Mouse (Mus musculus) urinary bladder, postnatal 25 days (tissue): ENCODE measurements around the gene Dgki.
"Not testable (repeated sequence)": the region's sequence is repeated elsewhere in the genome, so short reads cannot be mapped to it uniquely, and the experiment has no call there.

Experiments used
- DNase-seq: peaks from one replicate; pipeline ENCODE4 v3.0.0; 2022; ENCODE audit warnings: low spot score

Gene Dgki

GRCm38 (mm10) chr6:37147431-37148022 lies 152.5 kb downstream of the Dgki start:
- DNase-seq: no peak

- DNase-seq: no peak
These were observed 156.2 kb downstream of the Dgki start for GRCm38 (mm10) chr6:37143867-37144163.

- DNase-seq: no peak
These were observed 156.8 kb downstream of the Dgki start for GRCm38 (mm10) chr6:37142991-37143866.

GRCm38 (mm10) chr6:37138816-37139215 lies 161.2 kb downstream of the Dgki start:
- no peak for DNase-seq

GRCm38 (mm10) chr6:37131257-37131656 lies 168.7 kb downstream of the Dgki start:
- DNase-seq: no peak

- no peak for DNase-seq
These were observed 179.4 kb downstream of the Dgki start for GRCm38 (mm10) chr6:37120417-37121154.

- no peak for DNase-seq
These were observed 180.8 kb downstream of the Dgki start for GRCm38 (mm10) chr6:37119205-37119604.

GRCm38 (mm10) chr6:37113048-37113447 lies 186.9 kb downstream of the Dgki start:
- no peak for DNase-seq

GRCm38 (mm10) chr6:37106236-37106635 lies 193.7 kb downstream of the Dgki start:
- DNase-seq: not testable (repeated sequence)

- DNase-seq: no peak
These were observed 199.6 kb downstream of the Dgki start for GRCm38 (mm10) chr6:37100413-37100812.

GRCm38 (mm10) chr6:37097356-37098155 lies 202.4 kb downstream of the Dgki start:
- DNase-seq: peak; percentile 87

GRCm38 (mm10) chr6:37096840-37097305 lies 203.1 kb downstream of the Dgki start:
- DNase-seq: no peak

- DNase-seq: no peak
These were observed 210.6 kb downstream of the Dgki start for GRCm38 (mm10) chr6:37089148-37090111.

- no peak for DNase-seq
These were observed 217.0 kb downstream of the Dgki start for GRCm38 (mm10) chr6:37082990-37083389.

- DNase-seq: no peak
These were observed 227.5 kb downstream of the Dgki start for GRCm38 (mm10) chr6:37072401-37073016.

GRCm38 (mm10) chr6:37069836-37070600 lies 230.0 kb downstream of the Dgki start:
- no peak for DNase-seq

- no peak for DNase-seq
These were observed 231.2 kb downstream of the Dgki start for GRCm38 (mm10) chr6:37068737-37069136.

GRCm38 (mm10) chr6:37067357-37067756 lies 232.6 kb downstream of the Dgki start:
- DNase-seq: no peak

- no peak for DNase-seq
These were observed 235.7 kb downstream of the Dgki start for GRCm38 (mm10) chr6:37064214-37064830.
